Comparison of ENCODE assay signal across 8 mouse cellular contexts in genomic region chr19:11611541-11611945, GRCm38 (mm10). TPM values are rescaled to one million over a fixed set of nuclear protein-coding genes. Genes with fewer than 3 reads are reported as not detected.
A peak's percentile ranks its signal among the peaks of the same experiment; 100 is the strongest.
DNase-seq lines count a peak whose midpoint lies in the region; ATAC-seq and TF ChIP-seq lines count a peak whose summit lies in the region.

No protein-coding gene starts in this region.

- peak; percentile 50; the same call in 1 of the 2 replicates for TF ChIP-seq CTCF in cerebellum, adult 2 months (IDR thresholded peaks at IDR 0.05; ENCODE audit: borderline replicate concordance, insufficient read depth, low read depth, low read length)

- DNase-seq in frontal cortex, postnatal 14 days (ENCODE audit: low spot score in 2 of 2), result no peak
- peak; percentile 65 for DNase-seq in CD4-positive helper T cell, adult 2 months (ENCODE audit: low read depth, low spot score)
- peak; percentile 14 to 44 for DNase-seq in cerebellum, adult 2 months
- peak; percentile 51 for DNase-seq in hindbrain, embryonic 11.5 days (ENCODE audit: low spot score)
- peak; percentile 15 to 56 for DNase-seq in layer of hippocampus, postnatal 14 days (ENCODE audit: low spot score in 2 of 2)
- peak; percentile 62 for DNase-seq in lung, postnatal 25 days (ENCODE audit: low spot score)
- peak; percentile 8 for DNase-seq in right cerebral cortex, postnatal 14 days

- H3K9ac ChIP-seq in hindbrain, embryonic 11.5 days (ENCODE audit: low read depth, low read length), result no peak overlapping the region

- no peaks in the 10 kb centered on the region for H3K9me3 ChIP-seq in hindbrain, embryonic 11.5 days (ENCODE audit: control insufficient read depth, low read length)

- 7% methylated on average over 6 of the region's 6 CpGs for WGBS in cerebellum, adult 2 months
- WGBS in hindbrain, embryonic 11.5 days, result 28% methylated on average over 6 of the region's 6 CpGs

- H3K36me3 ChIP-seq in hindbrain, embryonic 11.5 days (ENCODE audit: control insufficient read depth, insufficient read depth, low read length), result no peaks in the 10 kb centered on the region

- no peaks in the 10 kb centered on the region for H3K27me3 ChIP-seq in cerebellum, adult 2 months (ENCODE audit: control insufficient read depth, insufficient read depth, low read length)
- no peaks in the 10 kb centered on the region for H3K27me3 ChIP-seq in hindbrain, embryonic 11.5 days (ENCODE audit: control insufficient read depth, insufficient read depth, low read length)

- H3K4me3 ChIP-seq in cerebellum, adult 2 months (replicated peaks; ENCODE audit: insufficient read depth, low read depth, low read length), result no peak overlapping the region
- H3K4me3 ChIP-seq in hindbrain, embryonic 11.5 days (ENCODE audit: low read depth, low read length), result no peak overlapping the region

- H3K27ac ChIP-seq in cerebellum, adult 2 months (ENCODE audit: insufficient read depth, low read length), result no peak overlapping the region
- H3K27ac ChIP-seq in hindbrain, embryonic 11.5 days (ENCODE audit: low read depth, low read length), result no peak overlapping the region

- no peak for TF ChIP-seq POLR2A in cerebellum, adult 2 months (IDR thresholded peaks at IDR 0.05; ENCODE audit: borderline replicate concordance, insufficient read depth, low read length)

- H3K4me2 ChIP-seq in hindbrain, embryonic 11.5 days (replicated peaks; ENCODE audit: low read depth, low read length), result no peak overlapping the region

- ATAC-seq in frontal cortex, adult (ENCODE audit: low TSS enrichment), result peak; percentile 96
- ATAC-seq in hindbrain, embryonic 11.5 days (ENCODE audit: low FRiP score), result peak; percentile 74

- H3K4me1 ChIP-seq in cerebellum, adult 2 months (ENCODE audit: control insufficient read depth, insufficient read depth, low read length), result no peaks in the 10 kb centered on the region
- H3K4me1 ChIP-seq in hindbrain, embryonic 11.5 days (replicated peaks; ENCODE audit: control insufficient read depth, insufficient read depth, low read length), result no peaks in the 10 kb centered on the region

RNA-seq across cellular contexts. Expression of gene Ms4a6d, which starts 6.9 kb away (rescaled TPM):
- 0.48 and 0.54 TPM in 2 replicates for polyA plus RNA-seq in cerebellum, adult 2 months (2012; rRNA removed)
- 4.6 and 4.8 TPM in 2 replicates for polyA plus RNA-seq in hindbrain, embryonic 11.5 days (2014; fragmentation: Nextera tagmentation; extraction: Ambion mirVana)
- total RNA-seq in layer of hippocampus, postnatal 14 days (2021), result 1 to 10 TPM in 1 of 2 experiments, under 1 TPM in 1; 0.81 to 1.2 TPM

RNA-seq across cellular contexts. Expression of gene Ms4a2, which starts 12.0 kb away (rescaled TPM):
- not detected in 2 replicates for polyA plus RNA-seq in cerebellum, adult 2 months (2012; rRNA removed)
- polyA plus RNA-seq in hindbrain, embryonic 11.5 days (2014; fragmentation: Nextera tagmentation; extraction: Ambion mirVana), result 0.15 TPM in 1 of 2 replicates, not detected in the other
- not detected for total RNA-seq in layer of hippocampus, postnatal 14 days (2021)

RNA-seq across cellular contexts. Expression of gene Ms4a3, which starts 29.1 kb away (rescaled TPM):
- not detected in 2 replicates for polyA plus RNA-seq in cerebellum, adult 2 months (2012; rRNA removed)
- polyA plus RNA-seq in hindbrain, embryonic 11.5 days (2014; fragmentation: Nextera tagmentation; extraction: Ambion mirVana), result 0.36 TPM in 1 of 2 replicates, not detected in the other
- not detected for total RNA-seq in layer of hippocampus, postnatal 14 days (2021)

RNA-seq across cellular contexts. Expression of gene Oosp2, which starts 48.8 kb away (rescaled TPM):
- not detected in 2 replicates for polyA plus RNA-seq in cerebellum, adult 2 months (2012; rRNA removed)
- polyA plus RNA-seq in hindbrain, embryonic 11.5 days (2014; fragmentation: Nextera tagmentation; extraction: Ambion mirVana), result not detected in 2 replicates
- not detected for total RNA-seq in layer of hippocampus, postnatal 14 days (2021)

Comparison
In these comparisons a context has a peak if more than half of its experiments do, and no peak if none do; other contexts are left out.
1. DNase-seq: peak in CD4-positive helper T cell, adult 2 months (single experiment), cerebellum, adult 2 months (2 of 2), hindbrain, embryonic 11.5 days (single experiment), layer of hippocampus, postnatal 14 days (2 of 2), lung, postnatal 25 days (single experiment) and right cerebral cortex, postnatal 14 days (single experiment); none in frontal cortex, postnatal 14 days (0 of 2).